Mouse (Mus musculus) brain, embryonic 14.5 days (tissue): Measurements from ENCODE around the gene Creb3.

ENCODE experiments used
- CTCF ChIP-seq: fragments of 200-500 bp; IDR thresholded peaks from 2 replicates; pipeline ENCODE4 v1.5.1; 2012; ENCODE audit warnings: inconsistent platforms, mild to moderate bottlenecking, moderate library complexity, borderline replicate concordance; ENCODE audit not compliant: insufficient read depth, insufficient read length; ENCODE audit errors: extremely low read depth
- POLR2A ChIP-seq: fragments of 200-500 bp; IDR thresholded peaks from 2 replicates; pipeline ENCODE4 v1.6.1; 2012; ENCODE audit warnings: mild to moderate bottlenecking, inconsistent platforms, borderline replicate concordance; ENCODE audit not compliant: poor library complexity, insufficient read depth, insufficient read length, severe bottlenecking; ENCODE audit errors: extremely low read depth

GRCm38 (mm10) chr4:43575356-43575755, 13.2 kb downstream of the Creb3 start:
- no peak for TF ChIP-seq CTCF
- TF ChIP-seq POLR2A, result no peak
